Mouse (Mus musculus) CH12.LX (cell line): ENCODE measurements around the gene Fars2. TPM values are rescaled to one million over a fixed set of nuclear protein-coding genes. Genes with fewer than 3 reads are reported as not detected.
A peak's percentile ranks its signal among the peaks of the same experiment; 100 is the strongest.

Source experiments
- DNase-seq: peaks from one replicate; pipeline ENCODE4 v3.0.0-alpha.2; 2013; ENCODE audit errors: extremely low read depth
- H3K27ac ChIP-seq: 2 replicates; pipeline ENCODE4 v1.5.1; 2012; ENCODE audit warnings: low read depth, mild to moderate bottlenecking, control low read depth, moderate library complexity; ENCODE audit not compliant: insufficient read depth
- H3K27me3 ChIP-seq: replicated peaks from 2 replicates; pipeline ENCODE3; 2012; ENCODE audit warnings: inconsistent platforms
- H3K36me3 ChIP-seq, 2 experiments: replicated peaks in 1 of 2; 2 replicates each; pipeline versions ENCODE3 to v1.6.1; 2012; ENCODE audit warnings: inconsistent platforms in 1 of 2, low read length in 1 of 2, mild to moderate bottlenecking in 1 of 2, mixed read lengths in 1 of 2, moderate library complexity in 1 of 2; ENCODE audit not compliant: control insufficient read depth in 1 of 2, insufficient read depth in 1 of 2
- H3K4me1 ChIP-seq, 2 experiments: 2 replicates each; pipeline ENCODE4 v1.6.1; 2012; ENCODE audit warnings: inconsistent platforms in 1 of 2, moderate library complexity in 1 of 2; ENCODE audit not compliant: insufficient read depth in 2 of 2, control insufficient read depth in 1 of 2
- H3K4me2 ChIP-seq: 2 replicates; pipeline ENCODE4 v1.6.1; 2012; ENCODE audit warnings: low read depth, mild to moderate bottlenecking, control low read depth; ENCODE audit not compliant: poor library complexity, insufficient read depth, severe bottlenecking
- H3K4me3 ChIP-seq, 3 experiments: fragments of 150-350 bp in 1 of 3; sonication (generic) in 1 of 3; replicated peaks in 1 of 3; 2 replicates each; pipeline versions ENCODE3 to v1.5.1; 2011 to 2012; ENCODE audit warnings: low read depth in 2 of 3, low read length in 2 of 3, mild to moderate bottlenecking in 2 of 3, moderate library complexity in 2 of 3, control low read depth in 1 of 3, improper control_type of control experiment in 1 of 3, inconsistent platforms in 1 of 3, mixed read lengths in 1 of 3; ENCODE audit not compliant: poor library complexity in 1 of 3
- H3K79me2 ChIP-seq: replicated peaks from 2 replicates; pipeline ENCODE4 v1.6.1; 2012; ENCODE audit warnings: mild to moderate bottlenecking, moderate library complexity; ENCODE audit not compliant: control insufficient read depth, poor library complexity, insufficient read depth, severe bottlenecking; ENCODE audit errors: extremely low read depth
- H3K9ac ChIP-seq: 2 replicates; pipeline ENCODE4 v1.6.1; 2012; ENCODE audit warnings: low read depth, mild to moderate bottlenecking, control low read depth, moderate library complexity; ENCODE audit not compliant: insufficient read depth
- H3K9me3 ChIP-seq: replicated peaks from 2 replicates; pipeline ENCODE3; 2012; ENCODE audit warnings: low read length, inconsistent platforms, mixed read lengths
- BHLHE40 ChIP-seq: IDR thresholded peaks from 2 replicates; pipeline ENCODE4 v1.6.1; 2011; ENCODE audit warnings: mild to moderate bottlenecking, low read depth, low read length, improper control_type of control experiment
- CHD1 ChIP-seq: IDR thresholded peaks from 2 replicates; pipeline ENCODE4 v1.6.1; 2012; ENCODE audit warnings: low read depth, low read length, improper control_type of control experiment, inconsistent platforms
- CHD2 ChIP-seq: IDR thresholded peaks from 2 replicates; pipeline ENCODE4 v1.6.1; 2011; ENCODE audit warnings: low read length, improper control_type of control experiment
- ELF1 ChIP-seq: IDR thresholded peaks from 2 replicates; pipeline ENCODE4 v1.6.1; 2014; ENCODE audit warnings: low read depth, mild to moderate bottlenecking, inconsistent platforms, low read length, improper control_type of control experiment
- EP300 ChIP-seq: IDR thresholded peaks from 2 replicates; pipeline ENCODE4 v1.6.1; 2011; ENCODE audit warnings: low read length, improper control_type of control experiment
- GABPA ChIP-seq: IDR thresholded peaks from 2 replicates; pipeline ENCODE4 v1.6.1; 2012; ENCODE audit warnings: low read depth, low read length, improper control_type of control experiment, inconsistent platforms; ENCODE audit not compliant: insufficient replicate concordance
- HCFC1 ChIP-seq: IDR thresholded peaks from 2 replicates; pipeline ENCODE4 v1.6.1; 2012; ENCODE audit warnings: low read depth, mild to moderate bottlenecking, inconsistent platforms, low read length, improper control_type of control experiment
- IRF4 ChIP-seq: IDR thresholded peaks from 2 replicates; pipeline ENCODE4 v1.6.1; 2014; ENCODE audit warnings: low read depth, mild to moderate bottlenecking, inconsistent platforms, low read length, improper control_type of control experiment
- JUN ChIP-seq: IDR thresholded peaks from 2 replicates; pipeline ENCODE4 v1.6.1; 2011; ENCODE audit warnings: low read depth, mild to moderate bottlenecking, low read length, improper control_type of control experiment, moderate library complexity; ENCODE audit not compliant: insufficient read depth
- JUND ChIP-seq: conservative IDR thresholded peaks from 2 replicates; pipeline ENCODE4 v1.6.1; 2011; ENCODE audit warnings: low read depth, low read length, improper control_type of control experiment
- MAX ChIP-seq: IDR thresholded peaks from 2 replicates; pipeline ENCODE4 v1.6.1; 2011; ENCODE audit warnings: low read length, improper control_type of control experiment
- MYC ChIP-seq: IDR thresholded peaks from 2 replicates; pipeline ENCODE4 v1.6.1; 2011; ENCODE audit warnings: low read depth, mild to moderate bottlenecking, improper control_type of control experiment, low read length
- NRF1 ChIP-seq: IDR thresholded peaks from 2 replicates; pipeline ENCODE4 v1.6.1; 2014; ENCODE audit warnings: low read depth, mild to moderate bottlenecking, inconsistent platforms, low read length, improper control_type of control experiment, moderate library complexity
- RCOR1 ChIP-seq: conservative IDR thresholded peaks from 2 replicates; pipeline ENCODE4 v1.6.1; 2012; ENCODE audit warnings: low read depth, mild to moderate bottlenecking, inconsistent platforms, low read length, improper control_type of control experiment
- SMC3 ChIP-seq: IDR thresholded peaks from 2 replicates; pipeline ENCODE4 v1.6.1; 2011; ENCODE audit warnings: low read depth, low read length, improper control_type of control experiment
- TBP ChIP-seq: conservative IDR thresholded peaks from 2 replicates; pipeline ENCODE4 v1.6.1; 2011; ENCODE audit warnings: low read depth, low read length, improper control_type of control experiment
- TCF12 ChIP-seq: IDR thresholded peaks from 2 replicates; pipeline ENCODE4 v1.6.1; 2014; ENCODE audit warnings: low read depth, mild to moderate bottlenecking, inconsistent platforms, low read length, improper control_type of control experiment
- UBTF ChIP-seq: IDR thresholded peaks from 2 replicates; pipeline ENCODE4 v1.6.1; 2012; ENCODE audit warnings: low read depth, mild to moderate bottlenecking, inconsistent platforms, low read length, improper control_type of control experiment, moderate library complexity
- dilution Hi-C: fragments of 300-500 bp; cut with MboI; formaldehyde crosslinking; loops from 2 replicates; pipeline ENCODE4 v1.14.3; 2020; ENCODE audit warnings: low sequenced_read_pairs; ENCODE audit not compliant: extremely low pct_unique_long_range_greater_than_20kb, extremely low pct_ligation_motif_present
- in situ Hi-C: fragments of 300-500 bp; cut with MboI; formaldehyde crosslinking; loops from 3 replicates; pipeline ENCODE4 v1.14.3; 2019; ENCODE audit warnings: low sequenced_read_pairs, low pct_ligation_motif_present, low pct_unique_long_range_greater_than_20kb, mixed read lengths
- polyA plus RNA-seq: library from polyadenylated mRNA; unstranded; fragments of >175 nt; gene quantifications from 2 replicates; pipeline ENCODE4 v1.2.1, GENCODE M21; 2012; ENCODE audit warnings: low read depth; ENCODE audit not compliant: insufficient read length
- total RNA-seq, 2 experiments: library from RNA; depleted of rRNA; stranded (reverse); fragments of 300-350 nt in 1 of 2; fragments of >200 nt in 1 of 2; gene quantifications; 2 replicates each; pipeline ENCODE4 v1.2.3; 2012 to 2014

The Fars2 gene
- total and polyA plus RNA-seq, 3 experiments, result 30.2 to 47.7 (median 46.4) TPM

GRCm38 (mm10) chr13:36533518-36533917 is 416.3 kb downstream of the Fars2 start:
- no peak overlapping the region for H3K4me2 ChIP-seq
- DNase-seq, result no peak
- H3K4me3 ChIP-seq, result no peak overlapping the region
- H3K79me2 ChIP-seq, result no peaks in the 10 kb centered on the region
- in situ Hi-C loops, result no loop called here
- peaks cover 3 to 24% of the 10 kb centered on the region in 2 experiments for H3K36me3 ChIP-seq
- dilution Hi-C loops, result no loop called here
- TF ChIP-seq BHLHE40 (no peak), GABPA (no peak), UBTF (no peak), MAX (no peak), TCF12 (no peak), CHD1 (no peak), CHD2 (no peak)
- no peaks in the 10 kb centered on the region for H3K27me3 ChIP-seq
- H3K9ac ChIP-seq, result no peak overlapping the region
- H3K4me1 ChIP-seq, result peaks cover 10 to 52% of the 10 kb centered on the region in 2 experiments; a peak in 3 of 4 replicates
- peaks cover 4% of the 10 kb centered on the region for H3K9me3 ChIP-seq
- no peak overlapping the region for H3K27ac ChIP-seq

- TF ChIP-seq NRF1 (no peak), JUND (peak; percentile 96), EP300 (peak; percentile 88), CHD2 (no peak), UBTF (no peak), JUN (peak; percentile 89), HCFC1 (no peak), IRF4 (peak; percentile 89), SMC3 (no peak), TBP (0 out of 2 replicates have a peak, but pooled peaks have one; percentile 22), RCOR1 (peak; percentile 67; the same call in 1 of the 2 replicates), ELF1 (peak; percentile 52), MYC (0 out of 2 replicates have a peak, but pooled peaks have one; percentile 47)
- TF ChIP-seq, all 38 proteins: peak for 8
- Histone ChIP-seq H3K4me3 (no peak overlapping the region), H3K36me3 (peaks cover 3 to 24% of the 10 kb centered on the region in 2 experiments), H3K9me3 (peaks cover 4% of the 10 kb centered on the region), H3K27me3 (no peaks in the 10 kb centered on the region), H3K9ac (no peak overlapping the region), H3K4me2 (peak overlapping the region; percentile 30; the same call in 1 of the 2 replicates), H3K27ac (no peak overlapping the region; the same call in 1 of the 2 replicates), H3K79me2 (no peaks in the 10 kb centered on the region), H3K4me1 (peaks cover 8 to 54% of the 10 kb centered on the region in 2 experiments; a peak in 3 of 4 replicates)
- in situ Hi-C loops, result no loop called here
- dilution Hi-C loops, result no loop called here
- DNase-seq, result peak; percentile 76
Observed at GRCm38 (mm10) chr13:36533966-36534540, 416.8 kb downstream of the Fars2 start.
